Mouse (Mus musculus): Measurements from ENCODE around the gene Slc12a9. TPM values are rescaled to one million over a fixed set of nuclear protein-coding genes. Genes with fewer than 3 reads are reported as not detected.

Gene Slc12a9
- total and polyA plus RNA-seq, 3 experiments = 8.8 to 12.1 TPM; not detected in 1

DNA sequence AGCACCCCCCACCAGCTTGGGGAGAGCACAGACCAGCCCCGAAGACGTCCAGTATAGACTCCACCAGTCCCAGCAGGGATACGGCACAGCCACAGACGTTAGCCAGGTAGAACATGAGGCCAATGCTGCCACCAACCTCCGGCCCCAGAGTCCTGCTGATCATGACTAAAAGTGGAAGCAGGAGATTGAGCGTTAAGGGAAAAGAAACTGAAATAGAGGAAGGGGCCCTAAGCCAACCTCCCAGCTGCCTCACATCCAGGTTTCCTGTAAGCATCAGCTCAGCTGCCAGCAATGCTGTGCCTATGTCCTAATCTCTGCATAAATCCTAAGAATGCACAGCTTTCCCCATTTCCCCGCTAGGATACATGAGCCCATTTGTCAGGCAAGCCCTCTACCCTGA lies 2.5 kb downstream of the Slc12a9 start:
- no peak overlapping the region for H3K27ac ChIP-seq (ENCODE audit: control insufficient read depth, low read depth, low read length)

DNA sequence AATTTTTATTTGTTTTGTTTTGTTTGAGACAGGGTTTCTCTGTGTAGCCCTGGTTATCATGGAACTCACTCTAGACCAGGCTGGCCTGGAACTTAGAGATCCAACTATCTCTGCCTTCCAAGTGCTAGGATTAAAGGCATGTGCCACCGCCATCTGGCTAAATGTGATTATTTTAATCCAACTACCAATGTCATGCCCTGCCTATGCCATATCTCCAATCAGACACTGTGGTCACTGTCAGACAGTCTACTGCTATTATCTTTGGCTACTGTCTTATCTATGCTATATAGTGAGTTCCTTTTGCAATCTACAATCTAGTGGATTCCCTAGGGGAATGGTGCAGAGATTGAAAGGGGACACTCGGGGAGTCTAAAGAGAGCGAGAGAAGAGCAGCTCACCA lies 12.4 kb downstream of the Slc12a9 start:
- H3K4me3 ChIP-seq (ENCODE audit: control insufficient read depth in 1 of 2, insufficient read depth in 1 of 2, low read depth in 2 of 2, low read length in 2 of 2) = no peak overlapping the region
- H3K79me2 ChIP-seq (ENCODE audit: control insufficient read depth, insufficient read depth, low read length, poor library complexity) = no peaks in the 10 kb centered on the region
- peaks cover 14 to 16% of the 10 kb centered on the region in 2 experiments for H3K4me1 ChIP-seq (ENCODE audit: control insufficient read depth in 1 of 2, insufficient read depth in 2 of 2, low read length in 2 of 2)
- no peak overlapping the region for H3K27ac ChIP-seq (ENCODE audit: control insufficient read depth, low read depth, low read length)
- no peak overlapping the region for H3K9ac ChIP-seq (ENCODE audit: control insufficient read depth, low read depth, low read length, poor library complexity, severe bottlenecking)
- no peak for DNase-seq (ENCODE audit: low read depth, low spot score)
- no peaks in the 10 kb centered on the region for H3K9me3 ChIP-seq (replicated peaks; ENCODE audit: insufficient read depth, low read length)
- peaks cover 0 to 13% of the 10 kb centered on the region in 2 experiments; a peak in 3 of 4 replicates for H3K36me3 ChIP-seq (ENCODE audit: control insufficient read depth in 1 of 2, insufficient read depth in 2 of 2, low read length in 2 of 2)
- H3K27me3 ChIP-seq (ENCODE audit: control insufficient read depth in 1 of 2, insufficient read depth in 2 of 2, low read length in 2 of 2) = no peaks in the 10 kb centered on the region
- TF ChIP-seq POLR2AphosphoS5 (IDR thresholded peaks at IDR 0.05; ENCODE audit: borderline replicate concordance, low read depth, low read length) (no peak), EP300 (IDR thresholded peaks at IDR 0.05; ENCODE audit: low read depth in 1 of 2, low read length in 2 of 2) (peak; percentile 34 to 73; a peak in 3 of 4 replicates), UBTF (IDR thresholded peaks at IDR 0.05; ENCODE audit: borderline replicate concordance, insufficient read depth, low read depth, low read length) (no peak), ETS1 (IDR thresholded peaks at IDR 0.05; ENCODE audit: low read depth, low read length) (0 out of 2 replicates have a peak, but pooled peaks have one; percentile 26), RCOR1 (IDR thresholded peaks at IDR 0.05; ENCODE audit: low read depth, low read length) (peak; percentile 80; the same call in 1 of the 2 replicates), CHD1 (IDR thresholded peaks at IDR 0.05; ENCODE audit: low read depth, low read length) (no peak), ELF1 (IDR thresholded peaks at IDR 0.05; ENCODE audit: low read depth, low read length) (no peak), ZKSCAN1 (IDR thresholded peaks at IDR 0.05; ENCODE audit: low read depth, low read length) (no peak), MEF2A (IDR thresholded peaks at IDR 0.05; ENCODE audit: extremely low read depth, insufficient replicate concordance, low read depth, low read length, poor library complexity, severe bottlenecking) (no peak), NELFE (IDR thresholded peaks at IDR 0.05; ENCODE audit: low read depth, low read length) (no peak), SMC3 (IDR thresholded peaks at IDR 0.05; ENCODE audit: low read depth, low read length) (no peak), E2F4 (IDR thresholded peaks at IDR 0.05; ENCODE audit: borderline replicate concordance, low read depth, low read length) (no peak), POLR2A (IDR thresholded peaks at IDR 0.05; ENCODE audit: control insufficient read depth in 1 of 2, insufficient read depth in 1 of 2, low read depth in 1 of 2, low read length in 2 of 2, poor library complexity in 1 of 2) (no peak), JUND (IDR thresholded peaks at IDR 0.05; ENCODE audit: low read depth, low read length) (no peak), BHLHE40 (IDR thresholded peaks at IDR 0.05; ENCODE audit: borderline replicate concordance, low read depth, low read length) (peak; percentile 63), HCFC1 (IDR thresholded peaks at IDR 0.05; ENCODE audit: low read depth, low read length) (no peak), MYC (IDR thresholded peaks at IDR 0.05; ENCODE audit: low read depth, low read length) (no peak), MAZ (IDR thresholded peaks at IDR 0.05; ENCODE audit: low read depth, low read length) (no peak), ZC3H11A (IDR thresholded peaks at IDR 0.05; ENCODE audit: low read depth, low read length) (no peak), ZMIZ1 (IDR thresholded peaks at IDR 0.05; ENCODE audit: low read depth, low read length) (no peak), GATA1 (IDR thresholded peaks at IDR 0.05; ENCODE audit: low read depth, low read length) (peak; percentile 66), CHD2 (IDR thresholded peaks at IDR 0.05; ENCODE audit: low read length) (no peak), TBP (IDR thresholded peaks at IDR 0.05; ENCODE audit: low read depth, low read length) (no peak), CTCF (IDR thresholded peaks at IDR 0.05 in 2 of 3, conservative IDR thresholded peaks at IDR 0.05 in 1 of 3; ENCODE audit: control insufficient read depth in 1 of 3, insufficient read depth in 1 of 3, low read depth in 2 of 3, low read length in 3 of 3, poor library complexity in 1 of 3, severe bottlenecking in 1 of 3) (no peak), RAD21 (IDR thresholded peaks at IDR 0.05; ENCODE audit: low read depth, low read length) (no peak), GABPA (IDR thresholded peaks at IDR 0.05; ENCODE audit: low read depth, low read length) (no peak), MYB (IDR thresholded peaks at IDR 0.05; ENCODE audit: low read depth, low read length) (no peak)

More for the DNA sequence above, 2.5 kb downstream of the Slc12a9 start:
- Histone ChIP-seq H3K9ac (ENCODE audit: control insufficient read depth, low read depth, low read length, poor library complexity, severe bottlenecking) (no peak overlapping the region), H3K27me3 (ENCODE audit: control insufficient read depth in 1 of 2, insufficient read depth in 2 of 2, low read length in 2 of 2) (no peaks in the 10 kb centered on the region), H3K4me3 (ENCODE audit: control insufficient read depth in 1 of 2, insufficient read depth in 1 of 2, low read depth in 2 of 2, low read length in 2 of 2) (no peak overlapping the region), H3K36me3 (ENCODE audit: control insufficient read depth in 1 of 2, insufficient read depth in 2 of 2, low read length in 2 of 2) (peaks cover 0 to 9% of the 10 kb centered on the region in 2 experiments; a peak in 2 of 4 replicates), H3K4me1 (ENCODE audit: control insufficient read depth in 1 of 2, insufficient read depth in 2 of 2, low read length in 2 of 2) (peaks cover 2 to 8% of the 10 kb centered on the region in 2 experiments; a peak in 3 of 4 replicates), H3K9me3 (replicated peaks; ENCODE audit: insufficient read depth, low read length) (no peaks in the 10 kb centered on the region), H3K79me2 (ENCODE audit: control insufficient read depth, insufficient read depth, low read length, poor library complexity) (no peaks in the 10 kb centered on the region)
- no peak for TF ChIP-seq ZKSCAN1 (IDR thresholded peaks at IDR 0.05; ENCODE audit: low read depth, low read length)
- TF ChIP-seq RAD21 (IDR thresholded peaks at IDR 0.05; ENCODE audit: low read depth, low read length) = no peak
- no peak for TF ChIP-seq USF2 (IDR thresholded peaks at IDR 0.05; ENCODE audit: borderline replicate concordance in 1 of 2, insufficient read depth in 1 of 2, low read depth in 1 of 2, low read length in 2 of 2)
- TF ChIP-seq TAL1 (IDR thresholded peaks at IDR 0.05; ENCODE audit: low read length) = no peak
- TF ChIP-seq USF1 (IDR thresholded peaks at IDR 0.05; ENCODE audit: low read depth, low read length) = no peak
- TF ChIP-seq MXI1 (IDR thresholded peaks at IDR 0.05; ENCODE audit: low read depth, low read length) = no peak
- TF ChIP-seq TBP (IDR thresholded peaks at IDR 0.05; ENCODE audit: low read depth, low read length) = no peak
- no peak for TF ChIP-seq SMC3 (IDR thresholded peaks at IDR 0.05; ENCODE audit: low read depth, low read length)
- TF ChIP-seq CHD2 (IDR thresholded peaks at IDR 0.05; ENCODE audit: low read length) = no peak
- no peak for TF ChIP-seq MEF2A (IDR thresholded peaks at IDR 0.05; ENCODE audit: extremely low read depth, insufficient replicate concordance, low read depth, low read length, poor library complexity, severe bottlenecking)
- no peak for TF ChIP-seq SIN3A (IDR thresholded peaks at IDR 0.05; ENCODE audit: low read length)
- no peak for TF ChIP-seq BHLHE40 (IDR thresholded peaks at IDR 0.05; ENCODE audit: borderline replicate concordance, low read depth, low read length)
- TF ChIP-seq NELFE (IDR thresholded peaks at IDR 0.05; ENCODE audit: low read depth, low read length) = no peak
- no peak for TF ChIP-seq ETS1 (IDR thresholded peaks at IDR 0.05; ENCODE audit: low read depth, low read length)
- no peak for TF ChIP-seq MYB (IDR thresholded peaks at IDR 0.05; ENCODE audit: low read depth, low read length)
- TF ChIP-seq MAX (IDR thresholded peaks at IDR 0.05; ENCODE audit: low read length) = no peak
- DNase-seq (ENCODE audit: low read depth, low spot score) = no peak
